Mouse (Mus musculus) ovary, postnatal 36 days (tissue): ENCODE measurements around the gene Gm15114.
"Not testable (repeated sequence)": the region's sequence is repeated elsewhere in the genome, so short reads cannot be mapped to it uniquely, and the experiment has no call there.

Source experiments
- DNase-seq: peaks from one replicate; pipeline ENCODE4 v3.0.0; 2022; ENCODE audit warnings: low spot score, mixed read lengths

Gene Gm15114

GRCm38 (mm10) chrX:148488649-148489048, at the start of gene Gm15114:
Gene Gm15114, plus strand, starts transcription at chrX:148488949.
- DNase-seq = not testable (repeated sequence)
